Mouse (Mus musculus) bone marrow macrophage, adult 2 months (primary cell): ENCODE data around the gene Unc93b1. TPM values are rescaled to one million over a fixed set of nuclear protein-coding genes. Genes with fewer than 3 reads are reported as not detected.

Experiments
- H3K27ac ChIP-seq: 2 replicates; pipeline ENCODE4 v1.5.1; 2012; ENCODE audit warnings: low read depth, low read length; ENCODE audit not compliant: insufficient read depth
- H3K4me1 ChIP-seq: 2 replicates; pipeline ENCODE4 v1.6.1; 2012; ENCODE audit warnings: low read length; ENCODE audit not compliant: control insufficient read depth, insufficient read depth
- H3K4me3 ChIP-seq: 2 replicates; pipeline ENCODE4 v1.5.1; 2012; ENCODE audit warnings: mild to moderate bottlenecking, low read length, moderate library complexity; ENCODE audit not compliant: insufficient read depth
- CTCF ChIP-seq: IDR thresholded peaks from 2 replicates; pipeline ENCODE4 v1.5.1; 2012; ENCODE audit warnings: low read depth, mild to moderate bottlenecking, low read length, moderate library complexity
- POLR2A ChIP-seq: IDR thresholded peaks from 2 replicates; pipeline ENCODE4 v1.6.1; 2012; ENCODE audit warnings: mild to moderate bottlenecking, low read depth, low read length, borderline replicate concordance
- polyA plus RNA-seq: library from polyadenylated mRNA; stranded (reverse); fragments of >200 nt; gene quantifications from 2 replicates; pipeline ENCODE4 v1.2.4, GENCODE M21; 2012; ENCODE audit not compliant: missing spikeins, insufficient read depth, insufficient read length

The Unc93b1 gene
- polyA plus RNA-seq, 1 experiment, result 1,428 TPM

- TF ChIP-seq POLR2A (no peak), CTCF (no peak)
- Histone ChIP-seq H3K4me1 (peaks cover 69% of the 10 kb centered on the region), H3K4me3 (no peak overlapping the region), H3K27ac (peak overlapping the region; percentile 28)
Observed at GRCm38 (mm10) chr19:3926279-3926678, 8.7 kb upstream of the Unc93b1 start.

- Histone ChIP-seq H3K27ac (peak overlapping the region; percentile 28), H3K4me1 (peaks cover 71% of the 10 kb centered on the region), H3K4me3 (no peak overlapping the region)
- no peak for TF ChIP-seq POLR2A
- no peak for TF ChIP-seq CTCF
Observed at GRCm38 (mm10) chr19:3926685-3927084, 8.3 kb upstream of the Unc93b1 start.

- H3K27ac ChIP-seq, result peak overlapping the region; percentile 90
- H3K4me1 ChIP-seq, result peaks cover 73% of the 10 kb centered on the region
- no peak for TF ChIP-seq POLR2A
- no peak; the same call in 1 of the 2 replicates for TF ChIP-seq CTCF
- H3K4me3 ChIP-seq, result peak overlapping the region; percentile 20; the same call in 1 of the 2 replicates
Observed at GRCm38 (mm10) chr19:3927989-3928388, 7.0 kb upstream of the Unc93b1 start.

GRCm38 (mm10) chr19:3928779-3929178 is 6.2 kb upstream of the Unc93b1 start:
- Histone ChIP-seq H3K27ac (peak overlapping the region; percentile 90), H3K4me3 (peak overlapping the region; percentile 60), H3K4me1 (peaks cover 72% of the 10 kb centered on the region)
- TF ChIP-seq CTCF, result no peak
- TF ChIP-seq POLR2A, result no peak

GRCm38 (mm10) chr19:3929211-3929941 is 5.6 kb upstream of the Unc93b1 start, which contains the start of gene Aldh3b1:
Gene Aldh3b1, minus strand, starts transcription at chr19:3929808.
- peaks cover 71% of the 10 kb centered on the region for H3K4me1 ChIP-seq
- peak within 1 kb of the TSS; percentile 90 for H3K27ac ChIP-seq
- TF ChIP-seq POLR2A, result no peak
- no peak for TF ChIP-seq CTCF
- peak within 1 kb of the TSS; percentile 60 for H3K4me3 ChIP-seq

- peaks cover 64% of the 10 kb centered on the region for H3K4me1 ChIP-seq
- peak overlapping the region; percentile 60 for H3K4me3 ChIP-seq
- TF ChIP-seq CTCF, result no peak
- H3K27ac ChIP-seq, result peak overlapping the region; percentile 90
Observed at GRCm38 (mm10) chr19:3930262-3931057, 4.5 kb upstream of the Unc93b1 start.

GRCm38 (mm10) chr19:3931716-3932115 is 3.3 kb upstream of the Unc93b1 start:
- TF ChIP-seq CTCF, result no peak
- no peak; the same call in 1 of the 2 replicates for TF ChIP-seq POLR2A
- H3K4me1 ChIP-seq, result peaks cover 53% of the 10 kb centered on the region
- peak overlapping the region; percentile 60 for H3K4me3 ChIP-seq
- peak overlapping the region; percentile 90 for H3K27ac ChIP-seq

- no peak for TF ChIP-seq CTCF
- TF ChIP-seq POLR2A, result no peak
- H3K4me3 ChIP-seq, result peak overlapping the region; percentile 87
- H3K27ac ChIP-seq, result peak overlapping the region; percentile 97
- H3K4me1 ChIP-seq, result peaks cover 44% of the 10 kb centered on the region
Observed at GRCm38 (mm10) chr19:3935896-3936850, 1.2 kb downstream of the Unc93b1 start.

GRCm38 (mm10) chr19:3942315-3942714 is 7.3 kb downstream of the Unc93b1 start:
- TF ChIP-seq POLR2A (no peak), CTCF (no peak)
- peaks cover 15% of the 10 kb centered on the region for H3K4me1 ChIP-seq
- no peak overlapping the region for H3K4me3 ChIP-seq
- H3K27ac ChIP-seq, result no peak overlapping the region
